Mouse (Mus musculus) midbrain, embryonic 14.5 days (tissue): ENCODE results near the gene Ppp1r12b. TPM values are rescaled to one million over a fixed set of nuclear protein-coding genes. Genes with fewer than 3 reads are reported as not detected.

Experiments used
- ATAC-seq: fragments of 200-750 bp; cut with Nextera tagmentation; 2 replicates; pipeline ENCODE4 v1.8.0; 2017; ENCODE audit warnings: moderate number of reproducible peaks, moderate library complexity; ENCODE audit not compliant: low FRiP score, low TSS enrichment
- DNase-seq: peaks from one replicate; pipeline ENCODE4 v3.0.0-alpha.2; 2015
- H3K27ac ChIP-seq: fragments of 300-500 bp; sonication (generic); replicated peaks from 2 replicates; pipeline ENCODE4 v1.5.1; 2014; ENCODE audit warnings: mild to moderate bottlenecking, low read depth, low read length, moderate library complexity
- H3K27me3 ChIP-seq: fragments of 300-500 bp; sonication (generic); 2 replicates; pipeline ENCODE4 v1.6.1; 2014; ENCODE audit warnings: low read length, control low read depth, mixed read lengths; ENCODE audit not compliant: control insufficient read depth, insufficient read depth
- H3K36me3 ChIP-seq: fragments of 300-500 bp; sonication (generic); 2 replicates; pipeline ENCODE4 v1.6.1; 2014; ENCODE audit warnings: low read length, control low read depth; ENCODE audit not compliant: control insufficient read depth, insufficient read depth
- H3K4me1 ChIP-seq: fragments of 300-500 bp; sonication (generic); 2 replicates; pipeline ENCODE4 v1.6.1; 2014; ENCODE audit warnings: mild to moderate bottlenecking, antibody characterized with exemption, low read length, control low read depth; ENCODE audit not compliant: control insufficient read depth, insufficient read depth
- H3K4me2 ChIP-seq: fragments of 300-500 bp; sonication (generic); 2 replicates; pipeline ENCODE4 v1.6.1; 2014; ENCODE audit warnings: mild to moderate bottlenecking, low read length, moderate library complexity
- H3K4me3 ChIP-seq: fragments of 300-500 bp; sonication (generic); replicated peaks from 2 replicates; pipeline ENCODE4 v1.5.1; 2014; ENCODE audit warnings: low read depth, low read length
- H3K9ac ChIP-seq: fragments of 300-500 bp; sonication (generic); replicated peaks from 2 replicates; pipeline ENCODE4 v1.6.1; 2014; ENCODE audit warnings: mild to moderate bottlenecking, low read length, moderate library complexity
- H3K9me3 ChIP-seq: fragments of 300-500 bp; sonication (generic); 2 replicates; pipeline ENCODE4 v1.6.1; 2016; ENCODE audit warnings: low read length, control low read depth, mixed read lengths; ENCODE audit not compliant: control insufficient read depth
- WGBS: fragments of 180-500 bp; shearing (Covaris S2); extraction: QIAGEN DNeasy Blood & Tissue Kit; methylation state at CpG from one replicate; pipeline ENCODE4 v1.1.7; 2014; 5-methylcytosine and 5-hydroxymethylcytosine counted together
- polyA plus RNA-seq: library from polyadenylated mRNA; unstranded; fragments of >200 nt; fragmentation: Nextera tagmentation; extraction: Ambion mirVana; gene quantifications from 2 replicates; pipeline ENCODE4 v1.2.1, GENCODE M21; 2014

Gene Ppp1r12b
- polyA plus RNA-seq, result 10.5 and 14.5 TPM in 2 replicates

GRCm38 (mm10) chr1:134955637-134956176, at the start of gene Ppp1r12b:
TSS of gene Ppp1r12b (minus strand) at chr1:134955942.
- Histone ChIP-seq H3K36me3 (no peaks in the 10 kb centered on the region), H3K9ac (peak within 1 kb of the TSS; percentile 82), H3K9me3 (no peaks in the 10 kb centered on the region), H3K4me3 (peak within 1 kb of the TSS; percentile 78), H3K27me3 (no peaks in the 10 kb centered on the region), H3K4me2 (peak within 1 kb of the TSS; percentile 78), H3K27ac (peak within 1 kb of the TSS; percentile 93), H3K4me1 (peaks cover 14% of the 10 kb centered on the region)
- peak; percentile 99 for DNase-seq
- peak; percentile 97 for ATAC-seq
- WGBS, result under 1% methylated on average over 39 of the region's 39 CpGs

- DNase-seq, result peak; percentile 39
- no peaks in the 10 kb centered on the region for H3K4me1 ChIP-seq
- H3K9ac ChIP-seq, result no peak overlapping the region
- no peaks in the 10 kb centered on the region for H3K27me3 ChIP-seq
- H3K4me3 ChIP-seq, result no peak overlapping the region
- H3K4me2 ChIP-seq, result no peak overlapping the region
- no peaks in the 10 kb centered on the region for H3K36me3 ChIP-seq
- H3K27ac ChIP-seq, result no peak overlapping the region
- ATAC-seq, result no peak; the same call in 1 of the 2 replicates
- no peaks in the 10 kb centered on the region for H3K9me3 ChIP-seq
- WGBS, result 43% methylated on average over 4 of the region's 4 CpGs
Measured at GRCm38 (mm10) chr1:135003346-135003745, 47.6 kb upstream of the Ppp1r12b start.

- Histone ChIP-seq H3K4me3 (no peak overlapping the region), H3K27me3 (no peaks in the 10 kb centered on the region), H3K36me3 (no peaks in the 10 kb centered on the region), H3K4me2 (no peak overlapping the region), H3K9ac (no peak overlapping the region), H3K9me3 (no peaks in the 10 kb centered on the region), H3K27ac (no peak overlapping the region), H3K4me1 (no peaks in the 10 kb centered on the region)
- no peak for ATAC-seq
- DNase-seq, result no peak
- 84% methylated on average over 9 of the region's 9 CpGs for WGBS
Measured at GRCm38 (mm10) chr1:135000527-135000926, 44.8 kb upstream of the Ppp1r12b start.

GRCm38 (mm10) chr1:134998231-134998630, 42.5 kb upstream of the Ppp1r12b start:
- 88% methylated on average over 8 of the region's 8 CpGs for WGBS
- H3K9ac ChIP-seq, result no peak overlapping the region
- ATAC-seq, result no peak
- no peaks in the 10 kb centered on the region for H3K9me3 ChIP-seq
- H3K36me3 ChIP-seq, result no peaks in the 10 kb centered on the region
- no peak overlapping the region for H3K4me3 ChIP-seq
- no peaks in the 10 kb centered on the region for H3K27me3 ChIP-seq
- H3K27ac ChIP-seq, result no peak overlapping the region
- 0 out of 2 replicates have a peak, but pooled peaks cover 2% of the 10 kb centered on the region for H3K4me1 ChIP-seq
- no peak overlapping the region for H3K4me2 ChIP-seq
- DNase-seq, result no peak

- H3K9me3 ChIP-seq, result no peaks in the 10 kb centered on the region
- H3K36me3 ChIP-seq, result no peaks in the 10 kb centered on the region
- H3K27me3 ChIP-seq, result no peaks in the 10 kb centered on the region
- no peak overlapping the region for H3K4me2 ChIP-seq
- H3K9ac ChIP-seq, result no peak overlapping the region
- H3K4me1 ChIP-seq, result 0 out of 2 replicates have a peak, but pooled peaks cover 2% of the 10 kb centered on the region
- WGBS, result 76% methylated on average over 5 of the region's 5 CpGs
- no peak overlapping the region for H3K27ac ChIP-seq
- H3K4me3 ChIP-seq, result no peak overlapping the region
- ATAC-seq (no peak), DNase-seq (no peak)
Measured at GRCm38 (mm10) chr1:134997568-134997967, 41.8 kb upstream of the Ppp1r12b start.

- DNase-seq (no peak), ATAC-seq (no peak)
- no peaks in the 10 kb centered on the region for H3K27me3 ChIP-seq
- H3K4me1 ChIP-seq, result 0 out of 2 replicates have a peak, but pooled peaks cover 2% of the 10 kb centered on the region
- no peaks in the 10 kb centered on the region for H3K36me3 ChIP-seq
- no peak overlapping the region for H3K4me3 ChIP-seq
- H3K9me3 ChIP-seq, result no peaks in the 10 kb centered on the region
- no peak overlapping the region for H3K9ac ChIP-seq
- no peak overlapping the region for H3K4me2 ChIP-seq
- WGBS, result 84% methylated on average over 7 of the region's 7 CpGs
- H3K27ac ChIP-seq, result no peak overlapping the region
Measured at GRCm38 (mm10) chr1:134996471-134996870, 40.7 kb upstream of the Ppp1r12b start.

- no peak overlapping the region for H3K27ac ChIP-seq
- H3K36me3 ChIP-seq, result no peaks in the 10 kb centered on the region
- H3K4me1 ChIP-seq, result 0 out of 2 replicates have a peak, but pooled peaks cover 2% of the 10 kb centered on the region
- no peak for ATAC-seq
- no peak overlapping the region for H3K4me3 ChIP-seq
- no peaks in the 10 kb centered on the region for H3K9me3 ChIP-seq
- no peak overlapping the region for H3K9ac ChIP-seq
- no peak for DNase-seq
- H3K4me2 ChIP-seq, result no peak overlapping the region
- 29% methylated on average over 1 of the region's 1 CpGs for WGBS
- no peaks in the 10 kb centered on the region for H3K27me3 ChIP-seq
Measured at GRCm38 (mm10) chr1:134995954-134996353, 40.2 kb upstream of the Ppp1r12b start.

- no peaks in the 10 kb centered on the region for H3K9me3 ChIP-seq
- H3K36me3 ChIP-seq, result no peaks in the 10 kb centered on the region
- no peak overlapping the region for H3K9ac ChIP-seq
- H3K27me3 ChIP-seq, result no peaks in the 10 kb centered on the region
- 40% methylated on average over 4 of the region's 4 CpGs for WGBS
- 0 out of 2 replicates have a peak, but pooled peaks cover 2% of the 10 kb centered on the region for H3K4me1 ChIP-seq
- DNase-seq (peak; percentile 46), ATAC-seq (no peak)
- 0 out of 2 replicates have a peak overlapping the region, but pooled peaks have one; percentile 20 for H3K27ac ChIP-seq
- no peak overlapping the region for H3K4me2 ChIP-seq
- no peak overlapping the region for H3K4me3 ChIP-seq
Measured at GRCm38 (mm10) chr1:134995437-134995836, 39.7 kb upstream of the Ppp1r12b start.

- Histone ChIP-seq H3K9me3 (no peaks in the 10 kb centered on the region), H3K9ac (no peak overlapping the region), H3K4me2 (no peak overlapping the region), H3K4me3 (no peak overlapping the region), H3K4me1 (0 out of 2 replicates have a peak, but pooled peaks cover 2% of the 10 kb centered on the region), H3K27ac (no peak overlapping the region), H3K36me3 (no peaks in the 10 kb centered on the region), H3K27me3 (no peaks in the 10 kb centered on the region)
- WGBS, result 82% methylated on average over 3 of the region's 3 CpGs
- DNase-seq, result no peak
- no peak for ATAC-seq
Measured at GRCm38 (mm10) chr1:134994739-134995138, 39.0 kb upstream of the Ppp1r12b start.
